Mouse (Mus musculus): ENCODE measurements around the gene Simc1. TPM values are rescaled to one million over a fixed set of nuclear protein-coding genes. Genes with fewer than 3 reads are reported as not detected.

Gene Simc1
- polyA plus RNA-seq (2014; fragmentation: Illumina TruSeq; extraction: RNeasy Lipid Tissue Mini Kit (QIAGEN cat#74804); ENCODE audit: low read depth, low replicate concordance), result 24.1 TPM

GRCm38 (mm10) chr13:54503604-54504521 is at the start of gene Simc1:
Simc1 (plus strand) TSS chr13:54503779.

GRCm38 (mm10) chr13:54468098-54469011 is 35.2 kb upstream of the Simc1 start, which contains the start of gene Thoc3:
Thoc3 (minus strand) TSS chr13:54468849.

GRCm38 (mm10) chr13:54565201-54565581 is 61.6 kb downstream of the Simc1 start, which contains the start of gene 4833439L19Rik:
4833439L19Rik (minus strand) TSS chr13:54565435.

GRCm38 (mm10) chr13:54574854-54575481 is 71.4 kb downstream of the Simc1 start, which contains the start of gene Arl10:
Arl10 (plus strand) TSS chr13:54575015.

GRCm38 (mm10) chr13:54589996-54590951 is 86.7 kb downstream of the Simc1 start, which contains the start of the genes Nop16 and Higd2a:
Nop16 (minus strand) TSS chr13:54590090.
Higd2a (plus strand) TSS chr13:54590207.

Other genes starting within 250 kb of the Simc1 start
- 35.2 TPM for gene Cplx2, start 132.4 kb upstream of the Simc1 start, polyA plus RNA-seq (2014; fragmentation: Illumina TruSeq; extraction: RNeasy Lipid Tissue Mini Kit (QIAGEN cat#74804); ENCODE audit: low read depth, low replicate concordance)
- gene Thoc3, start 34.9 kb upstream of the Simc1 start, polyA plus RNA-seq (2014; fragmentation: Illumina TruSeq; extraction: RNeasy Lipid Tissue Mini Kit (QIAGEN cat#74804); ENCODE audit: low read depth, low replicate concordance), result 10.6 TPM
- 191 TPM for gene 4833439L19Rik, start 61.7 kb downstream of the Simc1 start, polyA plus RNA-seq (2014; fragmentation: Illumina TruSeq; extraction: RNeasy Lipid Tissue Mini Kit (QIAGEN cat#74804); ENCODE audit: low read depth, low replicate concordance)
- 12.9 TPM for gene Arl10, start 71.2 kb downstream of the Simc1 start, polyA plus RNA-seq (2014; fragmentation: Illumina TruSeq; extraction: RNeasy Lipid Tissue Mini Kit (QIAGEN cat#74804); ENCODE audit: low read depth, low replicate concordance)
- gene Nop16, start 86.3 kb downstream of the Simc1 start, polyA plus RNA-seq (2014; fragmentation: Illumina TruSeq; extraction: RNeasy Lipid Tissue Mini Kit (QIAGEN cat#74804); ENCODE audit: low read depth, low replicate concordance), result 22.6 TPM
- 25.3 TPM for gene Higd2a, start 86.4 kb downstream of the Simc1 start, polyA plus RNA-seq (2014; fragmentation: Illumina TruSeq; extraction: RNeasy Lipid Tissue Mini Kit (QIAGEN cat#74804); ENCODE audit: low read depth, low replicate concordance)
- 13.5 TPM for gene Cltb, start 107.6 kb downstream of the Simc1 start, polyA plus RNA-seq (2014; fragmentation: Illumina TruSeq; extraction: RNeasy Lipid Tissue Mini Kit (QIAGEN cat#74804); ENCODE audit: low read depth, low replicate concordance)
- 49.5 TPM for gene Faf2, start 118.0 kb downstream of the Simc1 start, polyA plus RNA-seq (2014; fragmentation: Illumina TruSeq; extraction: RNeasy Lipid Tissue Mini Kit (QIAGEN cat#74804); ENCODE audit: low read depth, low replicate concordance)
- 32.8 TPM for gene Rnf44, start 190.1 kb downstream of the Simc1 start, polyA plus RNA-seq (2014; fragmentation: Illumina TruSeq; extraction: RNeasy Lipid Tissue Mini Kit (QIAGEN cat#74804); ENCODE audit: low read depth, low replicate concordance)
- not detected for gene Cdhr2, start 197.7 kb downstream of the Simc1 start, polyA plus RNA-seq (2014; fragmentation: Illumina TruSeq; extraction: RNeasy Lipid Tissue Mini Kit (QIAGEN cat#74804); ENCODE audit: low read depth, low replicate concordance)
- gene Gprin1, start 246.1 kb downstream of the Simc1 start, polyA plus RNA-seq (2014; fragmentation: Illumina TruSeq; extraction: RNeasy Lipid Tissue Mini Kit (QIAGEN cat#74804); ENCODE audit: low read depth, low replicate concordance), result 0.87 TPM